Mouse (Mus musculus): ENCODE measurements around the gene Als2cl.

DNA sequence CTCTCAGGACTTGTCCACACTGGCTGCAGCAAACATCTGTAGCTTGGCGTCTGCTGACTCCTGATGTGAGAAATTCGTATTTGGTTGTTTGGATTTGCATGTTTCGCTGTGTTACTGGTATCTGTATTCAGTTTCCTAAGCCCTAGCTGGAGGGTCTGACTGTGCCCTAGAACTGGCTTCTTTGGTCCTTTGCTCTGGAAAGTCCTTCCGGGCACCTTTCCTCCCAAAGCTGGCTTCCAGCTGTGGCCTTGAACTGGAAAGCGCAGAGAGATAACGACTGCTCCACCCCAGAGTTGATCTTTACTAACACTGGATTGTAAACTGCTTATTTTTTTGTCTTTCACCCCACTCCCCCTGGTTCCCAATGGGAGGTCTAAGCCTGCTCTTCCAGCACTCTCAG lies 68.2 kb downstream of the Als2cl start:
- TF ChIP-seq CTCF (IDR thresholded peaks at IDR 0.05; ENCODE audit: borderline replicate concordance, insufficient read depth, low read length): no peak
- TF ChIP-seq POLR2A (IDR thresholded peaks at IDR 0.05; ENCODE audit: low read depth, low read length): no peak

Data from embryonic fibroblast, embryonic 13.5 days (primary cell).